Mouse (Mus musculus) urinary bladder, postnatal 10 days (tissue): ENCODE measurements at regions not wholly inside any gene's neighbourhood (a gene's known extent, or its start where the extent isn't known, plus 50 kb on each side); places are given as distances from the start of the nearest gene placed in this dataset.

ENCODE experiments used
- DNase-seq: peaks from one replicate; pipeline ENCODE4 v3.0.0; 2022; ENCODE audit warnings: low spot score

DNA sequence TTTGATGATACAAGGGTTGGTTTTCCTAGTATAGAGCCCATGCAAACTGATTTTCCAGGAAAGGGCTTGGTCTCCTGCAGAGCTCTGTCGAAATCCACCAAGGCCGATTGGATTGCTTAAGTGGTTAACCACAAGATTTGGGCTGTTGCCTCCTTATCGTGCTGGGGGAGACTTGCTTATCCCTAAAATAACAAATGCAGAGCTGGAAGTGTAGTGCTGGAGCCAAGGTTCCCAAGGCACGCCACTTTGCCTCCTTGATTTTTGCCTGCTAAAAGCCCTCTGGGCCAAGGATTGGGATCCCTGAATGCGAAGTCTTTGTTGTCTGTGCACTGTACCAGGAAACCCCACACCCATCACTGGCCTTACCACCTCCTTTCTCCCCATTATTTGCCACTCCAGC lies 52.8 kb upstream of the Tmem178 start:
- DNase-seq, result no peak

DNA sequence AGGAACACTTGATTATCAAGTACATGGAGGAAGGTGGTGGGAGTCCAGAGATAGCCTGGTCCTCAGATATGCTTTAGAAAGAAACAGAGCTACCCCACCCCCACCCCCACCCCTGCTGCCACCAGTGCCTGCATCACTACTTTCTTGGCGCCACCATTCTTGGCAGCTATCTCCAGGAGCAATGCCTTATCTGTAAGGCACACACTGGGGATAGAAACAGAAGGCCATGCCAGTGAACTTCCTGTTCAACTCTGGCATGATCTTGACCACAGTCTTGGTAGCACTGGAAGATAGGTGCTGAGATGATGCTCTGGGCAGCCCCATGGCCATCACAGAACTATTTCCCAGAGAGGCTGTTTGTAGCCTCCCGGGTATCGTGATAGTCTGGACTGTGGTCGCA lies 55.3 kb upstream of the Tmem178 start:
- no peak for DNase-seq

DNA sequence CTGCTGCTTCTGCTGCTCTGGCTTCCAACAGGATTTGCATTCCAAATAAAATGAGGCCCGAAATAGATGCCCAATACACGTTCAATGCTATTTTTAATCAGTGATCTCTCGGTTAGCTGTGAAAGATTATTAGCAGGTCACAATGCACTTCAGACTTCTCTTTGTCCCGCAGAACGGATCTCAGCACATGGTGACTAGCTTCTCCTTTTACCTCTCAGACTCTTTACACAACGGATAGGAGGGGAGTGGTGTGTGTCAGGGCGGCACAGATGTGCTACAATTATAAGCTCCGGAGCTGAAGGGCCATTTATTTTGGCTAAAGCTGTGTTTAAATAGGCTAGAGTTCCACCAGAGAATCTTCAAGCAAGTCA lies 56.7 kb upstream of the Tmem178 start:
- no peak for DNase-seq

DNA sequence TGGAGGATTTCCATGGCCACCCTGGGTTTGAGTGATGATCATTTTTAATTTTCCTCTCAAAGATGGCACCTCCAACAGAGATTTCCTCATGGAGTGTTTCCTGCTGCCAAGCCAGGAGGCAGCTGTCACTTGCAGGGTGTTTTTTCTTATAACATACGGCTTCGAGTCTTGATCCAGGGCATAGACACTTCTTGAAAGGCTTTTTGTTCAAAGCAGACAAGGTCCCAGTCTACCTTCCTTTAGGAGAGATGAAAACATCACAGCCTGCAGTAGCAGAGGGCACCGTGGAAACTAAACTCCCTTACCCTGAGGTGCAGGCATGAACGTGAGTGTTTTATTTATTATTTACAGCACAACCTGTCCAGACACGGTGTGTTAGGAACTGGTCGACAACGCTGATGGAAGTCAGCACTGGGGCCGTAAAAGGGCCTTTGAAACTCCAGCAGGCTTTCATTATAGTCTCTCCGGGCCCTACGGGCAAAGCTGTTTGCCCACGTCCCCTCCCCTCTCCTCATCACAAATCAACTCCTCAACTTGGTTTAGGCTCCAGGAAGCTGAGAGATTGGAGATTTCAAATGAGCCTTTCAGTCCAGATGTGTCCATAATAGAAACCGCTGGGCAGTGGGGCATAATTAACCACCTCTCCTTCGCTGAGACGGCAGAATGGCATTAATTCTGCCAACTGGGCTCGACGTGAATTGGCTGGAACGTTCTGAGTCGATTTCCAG lies 57.2 kb upstream of the Tmem178 start:
- DNase-seq, result no peak

DNA sequence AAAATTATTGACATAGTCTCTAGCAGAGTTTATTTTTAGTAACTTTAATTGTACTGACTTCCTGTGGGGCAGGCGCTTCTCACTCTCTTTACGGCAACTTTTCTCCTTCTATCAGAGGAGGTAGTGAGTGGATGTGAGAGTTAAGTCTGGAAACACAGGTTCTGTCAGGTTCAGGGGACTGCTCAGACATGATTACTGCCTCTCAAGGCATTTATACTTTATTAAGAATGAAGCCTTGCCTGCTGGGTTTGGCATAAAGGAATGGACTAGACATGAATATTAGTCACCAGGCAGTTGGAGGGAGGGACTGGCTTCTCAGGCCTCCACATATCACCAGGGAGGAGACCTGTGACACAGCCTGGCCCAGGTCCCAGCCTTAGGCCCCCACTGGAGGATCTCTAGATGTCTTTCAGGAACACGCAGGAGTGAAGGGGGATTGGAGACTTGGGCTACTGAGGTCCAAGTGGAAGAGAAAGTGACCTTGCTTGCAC lies 58.2 kb upstream of the Tmem178 start:
- no peak for DNase-seq

DNA sequence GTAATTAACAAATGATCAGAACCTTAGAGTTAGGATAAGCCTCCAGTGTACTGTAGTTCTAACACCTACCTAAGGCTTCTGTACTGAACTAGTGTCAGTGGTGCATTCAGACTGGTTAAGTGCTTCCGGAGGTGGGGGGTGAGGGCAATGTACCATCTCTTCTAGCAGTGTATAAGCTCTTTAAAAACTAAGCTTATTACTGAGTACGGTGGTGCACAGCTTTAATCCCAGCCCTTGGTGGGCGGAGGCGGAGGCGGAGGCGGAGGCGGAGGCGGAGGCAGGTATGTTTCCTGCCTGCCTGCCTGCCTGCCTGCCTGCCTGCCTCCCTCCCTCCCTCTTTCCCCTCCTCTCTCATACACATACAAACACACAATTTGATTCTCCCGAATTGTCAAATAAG lies 58.7 kb upstream of the Tmem178 start:
- DNase-seq, result no peak

DNA sequence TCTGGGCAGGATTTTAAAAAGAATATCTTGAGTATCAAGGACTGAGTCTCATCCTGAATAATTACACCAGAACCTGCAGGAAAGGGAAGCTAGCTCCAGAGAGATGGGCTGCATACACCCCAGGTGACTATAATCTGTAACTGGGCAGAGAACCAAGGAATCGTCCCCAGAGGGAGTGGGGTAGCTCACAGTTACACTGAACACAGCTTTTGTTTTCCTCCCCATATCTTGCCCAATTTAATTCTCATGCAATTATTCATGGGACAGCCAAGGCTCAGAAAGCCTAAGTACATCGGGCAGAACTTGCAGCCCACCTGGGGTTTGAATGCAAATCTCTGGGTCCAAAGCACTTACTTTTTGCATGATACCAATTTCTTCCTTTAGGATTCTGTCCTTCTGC lies 59.5 kb upstream of the Tmem178 start:
- no peak for DNase-seq

DNA sequence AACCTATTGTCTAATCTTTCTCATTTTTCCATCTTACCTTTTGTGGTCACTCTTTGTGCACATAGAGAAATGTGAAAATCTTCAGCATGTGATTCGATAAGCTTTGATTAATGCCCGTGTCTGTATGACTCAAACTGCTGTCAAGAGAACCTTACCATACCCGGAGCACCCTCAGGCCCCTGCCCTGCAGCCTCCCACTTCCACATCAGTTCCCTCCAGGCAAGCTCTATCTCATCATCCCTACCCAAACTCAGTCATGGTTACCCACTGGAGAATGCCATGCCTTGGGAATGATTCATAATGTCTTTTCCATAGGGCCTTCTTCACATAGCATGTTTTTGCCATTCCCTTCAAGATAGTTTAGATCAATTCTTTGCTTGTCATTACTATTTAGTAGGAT lies 62.0 kb upstream of the Tmem178 start:
- no peak for DNase-seq

DNA sequence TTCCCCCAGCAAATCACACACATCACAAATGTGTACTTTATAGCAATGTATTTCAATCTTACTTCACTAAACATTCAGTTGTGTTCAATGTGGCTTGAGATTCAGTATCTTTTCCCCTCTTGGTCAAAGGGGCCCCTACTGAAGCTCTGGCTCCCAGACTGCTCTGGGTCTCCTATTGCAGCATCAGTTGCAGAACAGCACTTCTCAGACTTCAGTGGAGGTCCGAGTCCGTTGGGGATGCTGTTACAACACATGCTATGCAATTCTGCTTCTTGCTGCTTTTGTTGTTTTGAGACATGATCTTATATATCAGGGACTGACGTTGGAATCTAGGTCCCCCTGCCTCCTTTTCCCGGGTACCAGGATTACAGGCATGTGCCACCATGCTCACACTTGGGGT lies 64.1 kb upstream of the Tmem178 start:
- no peak for DNase-seq

DNA sequence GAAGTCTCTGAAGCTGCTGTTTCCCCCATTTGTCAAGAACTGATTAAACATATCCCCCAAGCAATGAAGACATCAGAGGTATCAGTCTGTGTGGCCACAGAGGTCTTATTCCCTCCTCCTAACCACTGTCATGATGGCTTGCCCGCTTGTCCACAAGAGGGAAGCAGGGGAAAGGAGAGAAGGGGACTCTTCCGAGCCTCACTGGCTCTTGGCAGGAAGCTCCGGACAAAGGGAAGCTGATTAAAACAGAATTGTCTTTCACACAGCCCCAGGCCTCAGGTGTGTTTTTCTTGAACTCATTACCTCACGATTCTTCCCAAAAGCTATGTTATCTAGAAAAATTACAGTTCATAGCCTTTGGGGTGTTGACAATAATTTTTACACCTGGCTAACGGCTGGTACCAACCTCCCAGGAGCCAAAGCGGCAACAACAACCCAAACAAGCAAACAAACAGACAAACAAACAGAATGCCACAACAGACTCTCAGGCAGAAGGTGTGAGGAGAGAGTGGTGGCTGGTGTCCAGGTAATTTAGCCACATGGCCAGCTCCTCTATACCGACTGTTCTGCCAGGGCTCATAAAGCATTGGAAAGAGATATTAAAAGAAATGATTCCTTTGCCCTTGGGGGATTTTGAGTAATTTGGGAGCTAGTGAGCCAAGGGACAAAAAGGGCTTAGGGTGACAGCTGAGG lies 68.9 kb upstream of the Tmem178 start:
- no peak for DNase-seq

DNA sequence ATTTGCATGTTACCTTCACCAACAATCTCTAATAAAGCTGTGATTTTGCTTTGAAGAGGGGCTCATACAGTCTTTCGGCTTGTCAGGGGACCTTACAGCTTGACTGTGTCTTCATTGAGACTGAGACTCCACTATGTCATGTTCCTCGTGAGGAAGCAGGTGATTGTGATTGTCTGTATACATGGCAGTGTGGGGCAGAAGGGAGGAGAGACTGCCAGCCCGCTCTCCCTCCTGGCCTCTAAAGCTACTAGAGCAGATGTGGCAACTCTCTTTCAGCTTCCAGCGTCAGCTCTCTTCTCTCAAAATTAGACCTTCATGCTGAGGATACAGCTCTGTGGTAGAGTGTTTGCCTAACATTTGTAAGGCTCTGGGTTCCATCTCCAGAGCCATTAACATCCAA lies 73.5 kb upstream of the Tmem178 start:
- no peak for DNase-seq

DNA sequence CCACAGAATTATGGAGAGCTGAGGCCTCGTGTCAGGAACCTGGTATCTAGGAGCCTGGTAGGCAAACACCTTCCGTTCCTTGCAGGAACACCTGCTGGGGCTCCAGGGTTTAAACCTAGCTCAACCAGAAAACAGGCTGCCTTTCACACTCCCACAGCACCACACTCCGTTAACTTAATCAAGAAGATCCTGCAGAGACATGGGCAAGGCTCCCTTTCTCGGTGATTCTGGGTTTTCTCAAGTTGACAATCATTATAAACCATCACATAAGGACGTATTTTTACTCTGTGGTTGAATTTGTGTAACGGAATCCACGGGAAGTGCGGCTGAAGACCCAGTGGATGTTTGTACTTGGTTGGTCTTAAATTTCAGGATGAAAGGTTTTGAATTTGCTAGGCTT lies 82.1 kb upstream of the Tmem178 start:
- no peak for DNase-seq

DNA sequence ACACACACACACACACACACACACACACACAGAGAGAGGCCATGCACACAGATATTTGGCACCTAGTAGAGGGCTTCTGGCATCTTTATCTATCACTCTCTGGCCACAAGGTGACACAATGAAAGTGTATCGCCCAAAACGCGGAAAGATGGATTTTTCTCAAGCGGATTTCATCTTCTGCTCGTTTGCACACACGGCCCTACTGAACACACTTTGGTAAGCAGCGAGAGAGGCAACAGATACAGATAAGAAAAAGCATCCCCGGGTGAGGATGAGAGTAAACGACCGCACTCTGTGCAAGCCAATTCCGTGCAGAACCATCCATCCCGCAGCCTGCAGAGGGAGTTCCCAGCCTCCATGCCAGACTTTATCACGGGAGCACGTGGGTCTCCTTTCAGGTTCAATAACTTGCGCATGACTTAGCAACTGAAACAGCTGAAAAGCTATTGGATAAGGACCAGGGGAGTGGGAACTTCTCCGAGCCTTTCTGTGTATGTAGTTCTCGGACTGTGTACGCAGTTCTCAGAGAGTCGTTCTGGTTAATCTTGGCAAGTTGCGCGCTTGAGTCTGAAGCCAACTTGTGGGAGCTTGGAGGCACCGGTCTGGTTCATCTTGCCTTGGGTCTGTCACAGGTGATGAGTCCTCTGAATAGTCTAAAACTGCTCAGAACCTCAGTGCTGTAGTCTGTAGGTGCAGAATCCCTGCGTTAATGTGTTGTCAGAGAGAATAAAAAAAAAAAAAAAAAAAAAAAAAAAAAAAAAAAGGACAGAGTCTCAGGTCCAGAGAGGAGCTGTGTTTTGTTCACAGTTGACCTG lies 97.2 kb upstream of the Tmem178 start:
- no peak for DNase-seq

DNA sequence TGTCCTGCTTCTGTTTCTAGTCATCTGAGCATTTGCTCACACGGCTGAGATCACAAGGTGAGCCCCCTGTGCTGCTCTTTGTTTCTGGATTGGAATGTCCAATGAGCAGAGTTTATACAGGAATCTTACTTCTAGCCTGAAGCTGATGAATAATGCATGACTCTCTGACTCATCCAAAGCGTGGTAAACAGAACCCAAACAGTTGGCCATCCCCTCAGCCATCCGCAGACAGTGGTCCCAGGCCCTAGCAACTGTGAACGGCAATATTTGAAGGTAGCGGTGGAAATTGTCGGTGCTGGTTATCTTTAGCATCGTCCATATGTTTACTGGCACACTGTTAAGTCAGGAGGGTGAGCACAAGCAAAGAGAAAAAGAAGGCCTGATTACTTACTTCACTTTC lies 99.1 kb upstream of the Tmem178 start:
- no peak for DNase-seq

DNA sequence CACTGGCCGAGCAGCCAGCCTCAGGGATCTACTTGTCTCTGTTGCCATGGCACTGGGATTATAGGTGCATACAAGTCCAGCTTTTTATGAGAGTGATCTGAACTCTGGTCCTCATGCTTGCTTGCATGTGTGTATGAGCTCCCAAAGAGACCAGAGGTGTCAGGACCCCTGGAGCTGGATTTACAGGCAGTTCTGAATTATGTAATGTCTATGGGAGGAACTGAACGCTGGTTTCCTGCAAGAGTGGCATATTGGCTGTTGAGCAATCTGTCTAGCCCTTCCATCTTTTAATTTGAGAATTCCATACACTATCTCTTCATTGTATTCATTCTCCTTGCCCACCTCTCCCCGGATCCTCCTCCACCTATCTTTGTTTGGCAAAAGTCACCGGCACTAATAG lies 102.5 kb upstream of the Tmem178 start:
- no peak for DNase-seq

DNA sequence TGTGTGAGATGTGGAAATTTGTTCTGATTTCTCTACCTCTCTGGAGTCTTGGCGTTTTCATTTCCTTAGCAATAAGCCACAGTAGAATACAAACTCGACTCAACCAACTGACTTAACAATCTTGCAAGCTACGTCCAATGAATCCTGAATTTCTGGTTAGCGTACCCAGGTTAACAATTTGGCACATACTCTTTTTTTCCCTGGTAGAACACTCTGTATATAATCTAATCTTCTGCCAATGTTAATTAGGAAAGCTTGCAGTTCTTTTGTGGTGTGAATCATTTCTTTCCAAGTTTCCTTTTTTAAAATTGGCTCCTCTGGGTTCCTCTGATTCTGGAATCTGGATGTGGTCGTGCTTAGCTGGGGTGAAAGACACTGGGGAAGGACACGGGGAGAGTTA lies 103.5 kb upstream of the Tmem178 start:
- no peak for DNase-seq

DNA sequence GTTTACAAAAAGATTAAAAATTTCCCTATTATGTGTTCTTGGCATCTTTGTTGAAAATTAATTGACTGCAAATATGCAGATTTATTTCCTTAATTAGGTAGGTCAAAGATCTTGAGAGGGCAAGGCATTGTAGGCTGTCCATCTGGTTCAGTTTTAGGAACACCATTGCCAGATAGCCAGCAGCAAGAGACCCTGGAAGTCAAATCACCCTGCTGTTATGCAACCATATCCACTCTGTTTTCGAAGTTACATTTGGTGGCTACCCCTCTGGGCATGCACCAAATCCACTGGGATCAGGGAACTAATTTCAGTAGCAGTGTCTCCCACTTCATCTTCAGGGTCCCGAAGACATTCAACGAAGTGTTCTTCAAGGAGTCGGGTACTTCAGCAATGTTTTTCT lies 104.0 kb upstream of the Tmem178 start:
- DNase-seq, result no peak

DNA sequence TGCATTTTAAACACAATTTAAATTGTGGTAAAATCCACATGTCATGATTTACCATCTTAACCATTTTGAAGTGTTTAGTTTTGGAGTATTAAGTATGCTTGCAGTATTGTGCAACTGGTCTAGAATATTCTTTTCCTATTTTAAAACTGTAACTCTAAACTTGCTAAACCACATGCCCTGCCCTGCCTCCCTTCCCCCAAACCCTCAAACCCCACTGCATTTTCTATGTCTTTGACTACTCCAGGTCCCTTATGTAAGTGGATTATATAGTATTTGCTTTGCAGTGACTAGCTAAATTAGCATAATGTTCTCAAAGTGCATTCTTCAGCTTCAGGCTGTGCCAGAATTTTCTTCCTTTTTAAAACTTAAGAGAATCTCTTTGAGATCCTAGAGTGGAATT lies 106.4 kb upstream of the Map4k3 start:
- no peak for DNase-seq

DNA sequence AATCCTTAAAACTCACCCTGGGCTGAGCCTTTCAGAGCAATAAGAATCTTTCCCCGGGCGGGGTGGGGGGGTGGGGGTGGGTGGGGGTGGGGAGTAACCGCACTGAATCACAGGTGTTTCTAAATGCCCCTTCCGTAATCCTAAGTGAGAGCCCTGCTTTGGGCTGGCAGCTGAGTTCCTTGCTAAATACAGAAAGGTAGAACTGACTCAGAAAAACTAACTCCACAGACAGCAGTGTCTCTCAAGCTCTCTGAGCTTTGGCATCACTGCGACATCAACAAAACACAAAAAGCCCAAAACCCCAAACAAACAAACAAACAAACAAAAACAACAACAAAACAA lies 105.9 kb upstream of the Map4k3 start:
- no peak for DNase-seq

DNA sequence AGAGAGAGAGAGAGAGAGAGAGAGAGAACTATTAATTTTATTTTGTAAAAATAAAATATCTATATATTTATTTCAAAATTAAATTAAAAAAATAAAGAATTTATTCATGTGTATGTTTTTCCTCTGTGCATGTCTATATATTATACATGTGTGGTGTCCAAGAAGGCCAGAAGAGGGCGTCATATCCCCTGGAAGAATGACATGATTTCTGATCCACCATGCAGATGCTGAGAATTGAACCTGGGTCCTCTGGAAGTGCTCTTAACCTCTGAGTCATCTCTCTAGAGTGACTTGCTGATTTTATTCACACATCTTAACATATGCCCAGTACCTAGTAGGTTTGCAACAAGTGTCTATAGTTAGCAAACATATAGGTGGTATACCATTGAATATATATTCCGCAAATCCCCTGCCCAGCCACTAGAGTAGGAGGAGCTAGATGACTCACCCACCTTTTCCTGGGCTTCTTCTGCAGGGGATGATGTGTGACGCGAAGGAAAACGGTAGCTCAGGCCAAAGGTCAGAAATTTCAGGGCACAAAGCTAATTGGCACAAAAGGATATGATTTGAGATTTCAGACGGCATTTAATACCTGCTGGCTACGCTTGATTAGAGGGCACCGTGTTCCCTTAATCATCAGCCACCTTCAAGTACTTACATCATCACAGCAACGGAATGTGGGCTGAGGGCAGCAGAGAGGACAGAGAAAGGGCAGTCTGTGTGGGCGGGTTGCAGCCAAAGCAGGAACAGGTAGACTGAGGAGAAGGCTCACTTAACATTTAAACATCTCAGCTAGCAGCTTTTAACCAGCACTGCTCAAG lies 105.3 kb upstream of the Map4k3 start:
- DNase-seq, result no peak

DNA sequence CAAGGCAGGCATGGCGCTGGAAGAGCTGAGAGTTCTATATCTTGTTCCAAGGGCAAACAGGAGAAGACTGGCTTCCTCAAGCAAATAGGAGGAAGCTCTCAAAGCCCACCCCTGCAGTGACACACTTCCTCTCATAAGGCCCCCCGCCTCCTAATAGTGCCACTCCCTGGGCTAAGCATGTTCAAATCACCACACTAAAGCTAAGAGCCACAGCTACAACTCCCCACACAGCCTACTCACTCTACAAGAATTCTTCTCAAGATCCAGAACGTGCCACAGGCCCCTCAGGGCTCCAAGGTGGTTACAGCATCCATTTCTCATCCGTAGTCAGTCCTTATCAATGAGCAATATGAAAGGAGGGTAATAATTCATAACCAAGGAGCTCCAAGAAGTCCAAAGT lies 103.4 kb upstream of the Map4k3 start:
- no peak for DNase-seq

DNA sequence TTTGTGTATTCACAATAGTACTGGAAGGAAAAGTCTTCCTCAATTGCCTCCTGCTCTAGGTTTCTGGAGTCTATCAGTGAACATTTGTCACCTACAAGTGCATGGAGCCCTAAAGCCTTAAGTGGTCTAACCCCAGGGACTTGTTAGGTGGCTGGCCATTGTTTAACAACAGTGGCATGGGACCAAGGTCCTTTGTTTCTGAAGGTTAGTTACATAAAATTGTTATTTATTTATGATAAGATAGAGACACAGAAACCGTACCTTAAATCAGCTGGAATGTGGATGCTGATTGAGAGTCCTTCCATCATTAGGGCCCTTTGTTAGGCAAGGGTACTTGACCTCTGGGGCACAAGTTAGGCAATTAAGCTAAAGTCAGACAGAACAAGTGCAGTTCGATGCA lies 99.6 kb upstream of the Map4k3 start:
- no peak for DNase-seq
